Mouse (Mus musculus) T-helper 1 cell (primary cell): ENCODE data around the gene Slc29a3.

ENCODE experiments used
- in situ Hi-C: fragments of 300-600 bp; cut with MboI, MseI; formaldehyde crosslinking; loops from one replicate; pipeline ENCODE4 v1.15.1; 2025; ENCODE audit warnings: high pct_unique_total_duplicates

Slc29a3 gene

DNA sequence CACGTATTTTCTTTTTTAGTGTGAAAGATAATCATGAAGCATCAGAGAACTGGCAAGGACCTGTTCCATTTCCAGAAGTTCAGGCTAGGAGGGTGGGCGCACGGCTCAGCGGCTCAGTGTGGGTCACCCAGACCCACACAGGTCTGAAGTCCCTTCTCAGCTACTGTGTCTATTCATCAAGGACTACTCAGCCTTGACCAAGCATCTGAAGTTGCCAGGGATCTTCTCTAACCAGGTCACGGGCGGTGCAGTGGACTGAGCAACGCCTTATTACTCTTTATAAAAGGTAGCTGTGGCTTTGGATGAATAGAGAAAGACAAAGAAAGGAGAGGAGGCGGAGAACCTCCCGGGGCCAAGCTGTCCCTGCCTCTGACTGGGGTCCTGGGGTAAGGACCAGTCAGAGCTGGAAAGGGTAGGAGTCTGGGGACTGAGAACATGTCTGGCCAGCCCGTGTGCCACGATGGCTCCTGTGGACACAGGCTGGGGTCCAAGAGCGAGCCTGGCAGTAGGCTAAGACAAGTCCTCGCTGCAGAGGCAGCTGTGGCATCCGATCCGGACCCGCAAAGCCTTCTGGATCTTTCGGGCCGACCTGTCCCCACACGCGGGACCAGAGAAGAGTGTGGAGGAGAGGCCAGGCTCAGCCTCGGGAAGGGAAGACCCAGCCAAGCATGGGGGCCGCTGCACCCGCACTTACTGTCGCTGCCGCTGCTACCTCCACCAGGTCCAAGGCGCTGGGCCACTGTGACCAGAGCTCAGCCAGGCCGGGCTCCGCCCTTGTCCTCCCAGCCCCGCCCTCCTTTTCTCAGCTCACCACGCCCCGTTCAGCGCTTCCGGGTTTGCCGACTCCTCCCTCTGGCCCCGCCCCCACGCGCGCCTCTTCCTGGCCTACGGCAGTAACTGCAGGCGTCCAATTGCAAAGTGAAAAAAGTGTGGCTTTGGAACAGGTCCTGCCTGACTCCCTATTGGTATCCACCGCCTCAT is at the start of gene Slc29a3:
Slc29a3 (minus strand) TSS at position 755 of the 981 bp plus-strand sequence.
- in situ Hi-C loops, result no loop called here

DNA sequence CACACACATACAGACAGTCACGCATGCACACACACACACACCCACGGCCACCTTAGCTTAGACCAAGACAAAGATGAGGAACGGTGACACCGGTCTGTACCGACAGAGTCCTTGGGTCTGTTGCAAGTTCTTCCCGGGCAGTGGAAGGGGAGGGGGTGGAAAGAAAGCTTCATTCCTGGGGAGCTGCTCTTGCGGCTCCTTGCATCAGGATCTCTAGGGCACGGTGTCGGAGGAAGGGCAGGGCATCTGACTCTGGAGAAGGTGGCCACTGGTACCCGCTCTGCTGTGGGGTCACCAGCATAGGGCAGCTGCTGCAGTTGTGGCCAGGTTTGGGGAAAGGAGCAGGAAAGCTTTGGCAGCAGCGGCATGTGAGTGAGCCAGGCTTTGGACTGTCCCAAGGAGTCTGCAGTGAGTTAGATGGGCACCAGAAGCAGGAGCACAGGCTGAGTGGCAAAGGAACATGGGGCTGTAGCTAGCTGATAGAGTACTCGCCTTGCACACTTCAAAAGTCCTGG is 49.4 kb upstream of the Slc29a3 start:
- in situ Hi-C loops, result no loop called here

DNA sequence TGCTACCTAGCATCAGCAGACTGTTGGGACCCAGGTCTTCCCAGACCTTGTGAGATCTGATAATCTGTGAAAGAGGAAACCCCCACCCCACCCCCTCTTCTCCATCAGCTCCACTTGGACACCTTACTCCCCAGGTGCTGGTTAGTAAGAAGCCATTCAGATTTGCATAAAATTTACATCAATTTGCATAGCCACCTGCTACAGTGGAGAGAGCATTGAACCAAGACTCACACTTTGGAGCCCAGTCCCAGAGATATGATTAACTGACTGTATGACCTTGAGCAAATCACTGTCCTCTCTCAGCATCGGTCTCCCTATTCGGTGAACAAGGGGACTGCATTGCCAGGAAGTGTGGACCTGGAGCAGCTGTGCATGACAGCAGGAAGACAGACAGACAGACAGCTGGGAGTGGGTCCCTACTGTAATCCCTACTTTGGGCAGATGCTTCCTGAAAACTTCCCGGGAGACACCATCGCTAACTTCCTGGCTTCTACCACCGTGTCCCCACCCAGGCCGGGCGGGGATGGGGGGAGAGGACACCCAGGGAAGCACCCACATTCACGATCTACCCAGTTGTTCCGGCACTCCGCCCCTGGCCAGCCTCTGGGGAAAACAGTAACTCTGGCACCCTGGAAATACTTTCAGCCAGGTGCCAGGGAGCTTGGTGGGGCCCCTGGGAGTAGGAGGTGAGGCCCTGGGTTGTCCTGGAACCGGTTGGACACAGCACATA is 48.7 kb upstream of the Slc29a3 start:
- in situ Hi-C loops, result no loop called here

DNA sequence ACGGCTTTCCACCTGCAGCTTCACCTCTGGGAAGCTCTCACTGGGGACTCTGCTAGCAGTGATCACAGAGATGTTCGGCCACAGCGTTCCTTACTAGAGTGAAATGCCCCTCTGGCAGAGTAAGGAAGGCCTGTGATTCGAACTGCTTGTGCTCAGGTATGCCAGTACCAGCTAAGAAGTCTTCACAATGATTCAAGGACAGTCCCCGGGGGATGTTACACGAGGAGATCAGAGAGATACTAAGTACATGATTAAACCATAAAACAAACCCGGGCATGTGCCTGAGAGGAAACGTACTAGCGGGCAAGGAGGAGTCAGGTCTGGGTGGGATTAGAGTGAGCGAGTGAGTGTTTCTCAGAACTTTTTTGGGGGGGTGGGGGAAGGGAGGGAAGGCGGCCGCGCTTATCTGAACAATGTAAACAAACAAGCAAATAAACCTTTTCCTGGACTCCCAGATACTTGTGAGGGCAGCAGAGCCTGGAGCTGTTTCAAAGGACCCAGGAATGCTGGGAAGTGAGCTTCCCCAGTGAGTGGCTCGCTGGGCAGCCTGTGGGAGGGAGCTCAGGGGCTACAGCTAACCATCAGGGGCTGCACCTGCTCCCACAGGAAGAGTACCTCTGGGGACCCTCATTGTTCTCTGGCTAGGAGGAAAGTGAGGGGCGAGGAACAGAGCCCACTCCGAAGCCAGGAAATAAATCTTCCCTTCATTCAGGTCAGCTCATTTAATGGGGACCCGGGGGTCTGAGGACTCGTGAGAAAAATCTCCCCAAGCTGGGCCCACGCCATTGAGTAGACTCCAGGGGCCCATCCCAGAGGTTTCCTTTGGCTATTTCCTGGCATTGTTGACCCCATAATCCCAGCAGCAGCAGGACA is 47.9 kb upstream of the Slc29a3 start:
- in situ Hi-C loops, result no loop called here

DNA sequence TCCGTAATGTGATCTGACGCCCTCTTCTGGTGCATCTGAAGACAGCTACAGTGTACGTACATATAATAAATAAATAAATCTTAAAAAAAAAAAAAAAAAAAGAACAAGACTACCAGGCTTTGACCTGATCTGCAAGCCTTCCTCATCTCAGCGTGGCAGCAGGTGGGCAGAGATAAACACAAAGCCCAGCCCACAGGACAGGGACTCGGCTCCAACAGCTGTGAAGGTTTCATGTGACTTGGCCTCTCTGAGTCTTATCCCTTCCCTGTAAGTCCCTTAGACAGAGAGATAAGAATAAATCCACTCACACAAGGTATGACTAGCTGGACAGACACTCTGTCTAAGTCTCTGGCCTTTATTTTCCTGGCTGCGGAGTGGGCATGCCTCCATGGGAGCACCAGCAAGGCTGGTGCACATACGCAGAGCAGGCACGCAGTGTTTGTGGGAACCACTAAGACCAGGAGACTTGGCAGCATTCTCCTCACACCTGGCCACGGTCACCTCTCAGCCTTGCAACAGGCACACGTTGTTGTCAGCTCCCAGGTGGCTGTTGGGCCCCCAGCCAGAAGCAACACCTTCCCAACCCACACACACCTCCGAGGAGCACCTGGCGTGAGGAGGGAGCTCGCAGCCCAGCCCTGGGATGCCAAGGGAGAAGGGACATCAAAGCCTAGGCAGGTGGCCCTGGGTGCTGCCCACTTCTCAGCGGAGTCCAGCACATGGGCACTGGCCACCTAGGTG is 45.3 kb upstream of the Slc29a3 start:
- in situ Hi-C loops, result no loop called here

DNA sequence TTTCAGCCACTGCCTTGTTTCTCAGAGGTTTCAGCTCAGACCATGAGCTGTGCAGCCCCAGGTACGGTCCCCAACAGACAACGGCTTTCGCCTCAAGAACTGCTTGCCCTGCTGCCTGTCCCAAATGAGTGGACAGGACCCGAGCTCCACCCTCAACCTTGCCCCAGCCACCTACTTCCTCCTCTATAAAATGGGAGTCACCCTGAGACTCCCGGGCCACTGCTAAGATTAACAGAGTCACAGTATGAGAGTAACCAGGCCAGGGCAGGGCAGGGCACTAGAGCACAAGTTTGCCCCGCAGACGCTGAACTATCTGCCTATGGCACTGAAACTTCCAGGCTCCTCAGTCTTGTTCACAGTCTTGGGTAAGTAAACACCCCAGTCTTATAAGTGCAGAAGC is 43.9 kb upstream of the Slc29a3 start:
- in situ Hi-C loops, result no loop called here

DNA sequence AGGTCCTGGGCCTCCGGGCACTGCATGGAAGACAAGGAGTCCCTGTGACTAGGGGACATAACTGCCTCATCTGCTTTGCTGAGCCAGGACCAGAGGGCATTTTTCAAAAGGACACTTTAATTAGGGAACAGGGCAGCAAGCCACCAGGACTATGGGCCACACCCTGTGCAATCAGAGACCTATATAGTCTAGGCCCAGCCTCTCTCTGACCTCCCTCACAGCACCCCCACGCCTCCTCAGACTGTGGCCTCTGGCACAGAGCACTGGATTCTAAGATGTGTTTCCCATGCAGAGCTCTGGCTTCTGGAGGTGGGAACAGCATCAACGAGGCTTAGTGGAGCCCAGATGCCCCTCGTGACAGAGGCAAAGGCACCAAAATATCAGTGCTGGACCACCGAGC is 43.4 kb upstream of the Slc29a3 start:
- in situ Hi-C loops, result no loop called here

DNA sequence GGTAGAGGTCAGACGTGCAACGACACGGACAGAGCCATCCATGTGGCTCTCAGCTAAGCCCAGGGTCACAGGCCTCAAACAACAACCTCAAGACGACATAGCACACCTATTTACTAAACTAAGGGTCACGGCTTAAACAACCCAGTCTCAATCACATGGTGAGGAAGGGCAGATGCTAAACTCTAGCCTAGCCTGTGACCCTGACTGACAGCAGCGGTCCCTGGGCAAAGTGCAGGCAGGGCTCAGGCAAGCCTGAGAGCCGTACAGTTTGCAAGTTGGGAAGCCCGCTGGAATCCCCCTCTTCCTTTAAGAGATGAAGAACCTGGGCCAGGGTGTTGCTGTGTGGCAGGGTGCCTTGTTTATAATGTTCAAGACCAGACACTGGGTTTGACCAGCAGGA is 42.2 kb upstream of the Slc29a3 start:
- in situ Hi-C loops, result no loop called here

DNA sequence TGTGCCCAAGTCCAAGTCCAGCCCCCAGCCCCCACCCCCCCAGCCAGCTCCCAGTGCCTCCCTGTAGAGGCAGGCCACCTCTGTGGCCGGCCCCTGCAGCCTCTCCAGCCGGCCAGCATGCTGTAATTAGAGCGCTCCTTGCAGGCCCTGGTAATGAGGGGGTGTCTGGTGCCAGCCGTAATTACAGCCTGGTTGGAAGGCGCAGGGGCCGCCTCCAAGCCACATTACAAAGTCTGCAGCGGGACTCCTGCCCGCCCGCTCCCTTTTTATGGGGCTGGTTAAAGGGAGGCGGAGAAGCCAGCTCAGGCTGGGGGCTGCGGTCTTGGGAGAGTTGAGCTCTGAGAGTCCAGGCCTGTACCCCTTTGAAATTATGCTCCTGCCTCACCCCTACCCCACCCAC is 41.8 kb upstream of the Slc29a3 start:
- in situ Hi-C loops, result no loop called here

DNA sequence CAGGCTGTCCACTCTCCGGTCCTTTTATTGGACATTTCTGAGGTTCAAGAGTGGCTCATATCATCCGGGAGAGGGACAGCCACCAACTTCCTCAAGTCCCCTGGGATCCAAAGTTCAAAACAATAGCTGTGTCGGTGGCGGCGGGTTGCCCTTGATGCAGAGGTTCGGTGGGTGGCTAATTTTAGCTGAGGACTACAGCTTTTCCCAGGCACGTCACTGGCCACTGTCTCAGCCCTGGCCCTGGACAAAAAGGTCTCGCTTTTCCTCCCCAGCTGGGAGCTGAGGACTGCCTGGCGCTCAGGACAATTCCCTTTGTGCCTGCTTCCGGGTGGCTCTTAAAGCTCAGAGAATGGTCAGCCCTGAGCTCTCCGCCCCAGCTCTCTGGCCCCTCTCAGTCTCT is 40.2 kb upstream of the Slc29a3 start:
- in situ Hi-C loops, result no loop called here

DNA sequence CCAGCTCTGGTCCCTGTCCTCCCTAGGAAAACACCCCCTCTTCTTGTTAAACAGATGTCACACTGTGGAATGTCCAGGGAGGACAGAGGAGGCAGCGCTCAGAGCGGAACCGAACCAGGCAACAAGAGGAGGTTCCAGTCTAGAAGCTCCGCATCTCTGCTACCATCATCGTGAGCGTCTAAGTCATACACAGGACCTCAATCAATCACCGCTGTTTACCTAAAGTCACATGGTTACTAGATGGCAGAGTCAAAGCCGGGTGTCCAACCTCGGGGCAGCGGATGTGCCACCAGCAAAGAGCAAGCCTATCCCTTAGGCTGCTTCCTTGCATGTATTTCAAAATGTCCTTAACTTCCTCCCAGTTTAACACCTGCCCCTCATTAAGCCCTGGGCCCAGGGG is 39.8 kb upstream of the Slc29a3 start:
- in situ Hi-C loops, result no loop called here

DNA sequence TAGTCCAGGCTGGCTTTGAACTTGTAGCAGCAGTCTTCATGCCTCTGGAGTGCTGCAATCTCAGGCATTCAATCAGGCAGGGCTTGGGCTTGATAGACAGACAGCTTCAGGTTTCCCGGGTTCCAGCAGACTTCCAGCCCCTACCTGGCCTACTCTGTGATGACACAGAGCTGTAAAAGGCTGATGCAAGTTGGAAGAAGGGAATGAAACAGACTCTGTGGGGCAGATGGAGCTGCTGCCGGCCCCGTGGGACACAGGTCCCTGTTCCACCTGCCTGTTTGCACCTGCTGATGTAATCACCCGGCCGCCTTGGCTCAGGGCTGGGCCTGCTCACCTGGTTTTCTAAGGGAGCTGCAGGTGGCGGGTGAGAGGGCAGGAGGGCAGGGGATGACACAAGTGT is 38.3 kb upstream of the Slc29a3 start:
- in situ Hi-C loops, result no loop called here

DNA sequence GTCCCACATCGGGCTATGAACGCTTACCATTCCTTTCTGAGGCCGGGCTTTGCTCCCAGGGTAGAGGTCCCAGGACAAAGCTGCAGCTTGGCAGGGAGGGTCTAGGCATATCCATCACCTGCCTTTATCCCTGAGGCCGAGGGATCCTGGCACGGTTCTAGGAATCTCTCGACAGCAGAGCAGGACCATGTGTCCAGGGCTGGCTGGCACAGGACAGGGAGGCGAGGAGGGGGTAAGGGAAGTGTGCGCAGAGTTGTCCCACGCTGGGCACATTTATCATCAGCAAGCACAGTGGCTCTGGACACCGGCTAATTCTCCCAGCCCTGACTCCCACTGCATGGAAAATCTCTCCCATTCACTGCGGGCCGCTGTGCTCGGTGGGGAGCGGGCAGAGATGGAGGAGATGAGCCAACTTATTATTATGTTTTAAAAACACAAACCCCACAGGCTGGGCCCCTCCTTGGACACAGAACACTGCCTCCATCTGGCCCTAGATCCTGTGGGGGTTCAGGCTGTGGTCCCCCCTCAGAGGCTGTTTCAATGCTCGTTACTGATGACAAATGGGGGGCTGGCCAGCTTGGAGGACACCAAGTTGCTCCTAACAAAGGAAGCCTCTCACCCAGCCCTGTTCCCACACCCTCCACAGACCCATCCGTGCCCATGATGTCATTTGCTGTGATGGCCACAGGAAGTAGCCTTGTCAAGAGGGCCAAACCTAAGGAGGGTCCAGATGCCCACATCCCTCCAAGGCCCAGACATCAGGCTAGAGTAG is 34.9 kb upstream of the Slc29a3 start:
- in situ Hi-C loops, result no loop called here

DNA sequence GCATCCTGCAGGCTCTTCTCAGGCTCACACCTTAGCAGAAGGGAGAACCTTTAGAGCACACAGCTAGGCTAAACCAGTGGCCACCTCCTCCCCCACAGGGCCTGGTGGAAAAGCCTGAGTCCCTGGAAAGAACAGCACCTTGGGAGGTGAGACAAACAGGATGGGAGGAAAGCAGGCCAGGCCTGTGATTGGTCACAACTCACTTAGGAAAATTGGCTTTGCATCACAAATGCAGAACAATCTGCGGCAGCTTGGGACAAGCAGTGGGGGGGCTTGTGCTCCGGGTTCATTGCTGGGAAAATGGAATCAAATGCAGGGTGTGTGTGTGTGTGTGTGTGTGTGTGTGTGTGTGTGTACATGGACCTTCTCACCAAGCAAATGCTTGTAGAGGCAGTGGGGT is 31.0 kb upstream of the Slc29a3 start:
- in situ Hi-C loops, result no loop called here

DNA sequence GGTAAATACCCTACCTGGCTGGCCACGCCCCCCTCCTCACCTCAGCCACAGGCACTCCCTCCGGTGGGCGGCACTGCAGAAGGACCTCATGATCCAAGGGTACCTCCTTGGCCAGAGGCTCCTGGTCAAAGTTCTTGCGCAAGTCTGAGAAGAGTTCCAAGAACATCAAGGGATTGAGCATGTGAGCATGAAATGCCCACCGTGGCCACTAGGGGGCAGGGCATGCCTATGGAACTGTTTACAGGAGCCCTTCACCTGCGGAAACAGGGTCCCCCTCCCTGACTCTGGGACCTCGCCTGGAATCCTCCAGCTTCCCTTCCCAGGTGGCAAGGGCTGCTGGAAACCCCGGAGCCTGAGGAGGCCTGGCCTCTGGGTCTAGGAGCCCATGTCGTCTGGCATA is 27.0 kb upstream of the Slc29a3 start:
- in situ Hi-C loops, result loop anchor here (10.0 kb wide), 1 partner anchor 275 kb away; no protein-coding TSS in a partner anchor

DNA sequence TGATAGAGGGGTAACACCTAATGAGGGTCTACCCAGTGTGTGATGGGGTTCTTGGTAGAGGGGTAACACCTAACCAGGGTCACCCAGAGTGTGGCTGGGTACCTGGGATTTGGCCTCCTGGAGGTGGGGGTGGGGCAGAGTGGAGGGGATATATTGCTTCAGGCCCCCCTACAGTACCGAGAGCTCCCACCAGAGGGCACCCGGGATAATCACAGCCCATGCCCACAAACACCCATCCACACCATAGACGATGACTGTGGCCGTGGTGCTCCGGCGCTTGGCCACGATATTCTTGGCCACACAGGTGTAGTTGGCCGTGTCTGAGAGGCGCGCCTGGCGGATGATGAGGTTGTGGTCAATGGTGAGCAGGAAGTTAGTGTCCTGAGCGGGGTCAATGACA is 25.9 kb upstream of the Slc29a3 start:
- in situ Hi-C loops, result loop anchor here (10.0 kb wide), 1 partner anchor 276 kb away; no protein-coding TSS in a partner anchor

DNA sequence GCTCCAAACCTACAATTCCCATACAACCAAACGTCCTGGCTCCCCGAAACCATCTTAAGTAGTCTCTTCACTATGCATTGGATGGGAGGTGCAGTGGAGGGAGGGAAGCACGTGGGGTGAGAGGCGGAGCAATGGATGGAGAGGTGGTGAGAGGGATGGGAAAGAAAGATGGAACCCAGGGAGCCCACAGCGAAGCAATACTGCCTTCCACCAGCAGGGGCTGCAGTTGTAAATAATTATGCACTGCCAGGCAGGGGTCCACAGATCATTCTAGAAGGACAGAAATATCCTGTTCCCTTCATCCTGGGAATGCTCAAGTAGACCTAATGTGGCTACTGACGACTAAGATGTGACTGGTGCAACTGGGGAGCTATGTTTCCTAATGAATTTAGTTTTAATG is 22.9 kb upstream of the Slc29a3 start:
- in situ Hi-C loops, result loop anchor here (10.0 kb wide), 1 partner anchor 279 kb away; no protein-coding TSS in a partner anchor

DNA sequence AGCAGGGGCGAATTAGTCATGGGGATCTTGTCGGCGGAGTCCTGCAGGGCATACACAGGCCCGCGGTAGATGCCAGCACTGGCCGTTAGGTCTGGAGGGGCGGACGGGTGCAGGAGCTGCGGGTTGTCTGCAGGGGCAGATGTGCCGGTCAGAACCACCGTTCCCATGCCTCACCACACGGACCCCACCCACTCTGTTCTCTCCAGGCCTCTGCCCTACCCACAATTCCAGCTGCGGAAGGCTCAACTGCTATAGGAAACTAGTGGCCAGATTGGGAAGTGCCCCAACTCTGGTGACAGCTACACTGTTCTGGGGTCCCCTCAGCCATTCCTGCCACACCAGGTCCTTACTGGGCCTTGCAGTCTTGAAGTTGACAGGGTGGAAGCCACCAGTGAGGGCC is 22.0 kb upstream of the Slc29a3 start:
- in situ Hi-C loops, result loop anchor here (10.0 kb wide), 1 partner anchor 280 kb away; no protein-coding TSS in a partner anchor

DNA sequence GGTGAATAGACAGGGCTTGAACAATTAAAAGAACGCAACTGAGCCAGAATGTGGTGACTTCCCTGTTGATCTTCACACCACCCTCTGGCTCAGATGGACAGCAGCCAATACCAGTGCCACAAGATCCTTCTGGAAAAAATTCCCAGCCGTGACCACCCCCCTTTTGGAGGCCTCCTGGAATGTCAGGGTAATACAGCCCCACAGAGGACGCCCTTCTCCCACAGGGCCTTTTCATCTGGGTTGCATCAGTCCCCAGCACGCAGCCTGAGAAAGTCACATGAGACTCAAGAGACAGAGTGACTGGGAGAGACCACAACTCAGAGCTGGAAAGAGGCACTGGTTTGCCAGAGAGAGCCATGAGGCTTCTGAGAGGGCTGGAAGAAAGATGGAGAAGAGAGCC is 18.3 kb upstream of the Slc29a3 start:
- in situ Hi-C loops, result loop anchor here (10.0 kb wide), 1 partner anchor 284 kb away; no protein-coding TSS in a partner anchor

DNA sequence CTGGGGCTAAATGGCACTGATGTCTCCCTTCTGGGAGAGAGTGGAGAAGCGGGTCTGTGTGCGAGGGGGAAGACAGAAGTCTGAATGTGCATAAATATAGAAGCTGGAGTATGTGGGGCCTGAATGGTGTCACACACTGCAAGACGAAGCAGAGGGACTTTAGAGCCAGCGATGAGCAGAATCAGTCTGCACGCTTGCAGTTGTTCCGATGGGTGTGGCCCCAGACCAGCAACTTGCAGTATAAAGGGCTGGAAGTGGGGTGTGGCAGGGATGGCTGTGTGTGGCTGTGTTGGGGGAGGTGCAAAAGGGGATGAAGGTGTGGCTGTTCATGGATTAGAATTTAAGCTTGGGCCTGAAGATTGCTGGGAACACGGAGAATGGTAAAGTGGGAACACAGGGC is 16.0 kb upstream of the Slc29a3 start:
- in situ Hi-C loops, result no loop called here
